Mouse (Mus musculus) intestine, embryonic 16.5 days (tissue): ENCODE measurements at regions not wholly inside any gene's neighbourhood (a gene's known extent, or its start where the extent isn't known, plus 50 kb on each side); places are given as distances from the start of the nearest gene placed in this dataset.
"Not testable (repeated sequence)": the region's sequence is repeated elsewhere in the genome, so short reads cannot be mapped to it uniquely, and the experiment has no call there.

Experiments
- ATAC-seq: fragments of 200-750 bp; cut with Nextera tagmentation; 2 replicates; pipeline ENCODE4 v1.8.0; 2017; ENCODE audit warnings: moderate TSS enrichment, moderate library complexity
- H3K27ac ChIP-seq: fragments of 300-500 bp; sonication (generic); 2 replicates; pipeline ENCODE4 v1.5.1; 2014; ENCODE audit warnings: mild to moderate bottlenecking, low read length
- H3K27me3 ChIP-seq: fragments of 300-500 bp; sonication (generic); replicated peaks from 2 replicates; pipeline ENCODE4 v1.6.1; 2014; ENCODE audit warnings: low read length, control low read depth, mixed read lengths; ENCODE audit not compliant: control insufficient read depth, insufficient read depth
- H3K36me3 ChIP-seq: fragments of 300-500 bp; sonication (generic); 2 replicates; pipeline ENCODE4 v1.6.1; 2014; ENCODE audit warnings: low read length, control low read depth; ENCODE audit not compliant: control insufficient read depth, insufficient read depth
- H3K4me1 ChIP-seq: fragments of 300-500 bp; sonication (generic); 2 replicates; pipeline ENCODE4 v1.6.1; 2014; ENCODE audit warnings: low read length, control low read depth, mixed read lengths; ENCODE audit not compliant: control insufficient read depth, insufficient read depth
- H3K4me2 ChIP-seq: fragments of 300-500 bp; sonication (generic); 2 replicates; pipeline ENCODE4 v1.6.1; 2014; ENCODE audit warnings: low read depth, low read length, control low read depth
- H3K4me3 ChIP-seq: fragments of 300-500 bp; sonication (generic); 2 replicates; pipeline ENCODE4 v1.5.1; 2014; ENCODE audit warnings: mild to moderate bottlenecking, low read length
- H3K9ac ChIP-seq: fragments of 300-500 bp; sonication (generic); 2 replicates; pipeline ENCODE4 v1.6.1; 2014; ENCODE audit warnings: low read depth, low read length
- H3K9me3 ChIP-seq: fragments of 300-500 bp; sonication (generic); 2 replicates; pipeline ENCODE4 v1.6.1; 2016; ENCODE audit warnings: low read length, control low read depth; ENCODE audit not compliant: control insufficient read depth
- WGBS: fragments of 180-500 bp; shearing (Covaris S2); extraction: QIAGEN DNeasy Blood & Tissue Kit; methylation state at CpG from one replicate; pipeline ENCODE4 v1.1.7; 2014; 5-methylcytosine and 5-hydroxymethylcytosine counted together

GRCm38 (mm10) chr5:4341956-4342355 is 149.8 kb downstream of the Mterf1b start:
- Histone ChIP-seq H3K4me2 (no peak overlapping the region), H3K36me3 (no peaks in the 10 kb centered on the region), H3K9me3 (no peaks in the 10 kb centered on the region), H3K27ac (no peak overlapping the region), H3K4me3 (no peak overlapping the region), H3K27me3 (no peaks in the 10 kb centered on the region), H3K4me1 (no peaks in the 10 kb centered on the region), H3K9ac (no peak overlapping the region)
- ATAC-seq: no peak
- 33% methylated on average over 6 of the region's 6 CpGs for WGBS

GRCm38 (mm10) chr5:4344458-4344857 is 152.3 kb downstream of the Mterf1b start:
- ATAC-seq: no peak
- Histone ChIP-seq H3K9ac (no peak overlapping the region), H3K4me2 (no peak overlapping the region), H3K27ac (no peak overlapping the region), H3K36me3 (no peaks in the 10 kb centered on the region), H3K4me3 (no peak overlapping the region), H3K4me1 (no peaks in the 10 kb centered on the region), H3K27me3 (no peaks in the 10 kb centered on the region), H3K9me3 (no peaks in the 10 kb centered on the region)
- WGBS: 87% methylated on average over 2 of the region's 2 CpGs

GRCm38 (mm10) chr5:4348334-4348733 is 156.2 kb downstream of the Mterf1b start:
- 75% methylated on average over 4 of the region's 4 CpGs for WGBS
- Histone ChIP-seq H3K4me3 (no peak overlapping the region), H3K9ac (no peak overlapping the region)

GRCm38 (mm10) chr5:4349943-4350342 is 157.8 kb downstream of the Mterf1b start:
- no peak overlapping the region for H3K4me2 ChIP-seq
- no peak overlapping the region for H3K27ac ChIP-seq
- no peak overlapping the region for H3K9ac ChIP-seq
- 59% methylated on average over 2 of the region's 2 CpGs for WGBS
- no peak for ATAC-seq
- no peaks in the 10 kb centered on the region for H3K27me3 ChIP-seq
- H3K4me1 ChIP-seq: no peaks in the 10 kb centered on the region
- H3K36me3 ChIP-seq: no peaks in the 10 kb centered on the region
- H3K4me3 ChIP-seq: no peak overlapping the region
- H3K9me3 ChIP-seq: no peaks in the 10 kb centered on the region

More at GRCm38 (mm10) chr5:4348334-4348733, 156.2 kb downstream of the Mterf1b start:
- Histone ChIP-seq H3K9me3 (no peaks in the 10 kb centered on the region), H3K4me2 (no peak overlapping the region), H3K27ac (no peak overlapping the region), H3K36me3 (no peaks in the 10 kb centered on the region), H3K4me1 (no peaks in the 10 kb centered on the region), H3K27me3 (no peaks in the 10 kb centered on the region)
- ATAC-seq: no peak

GRCm38 (mm10) chr5:4355609-4356224 is 163.6 kb downstream of the Mterf1b start:
- ATAC-seq: no peak
- WGBS: 69% methylated on average over 7 of the region's 7 CpGs

GRCm38 (mm10) chr5:4356555-4357273 is 164.5 kb downstream of the Mterf1b start:
- not testable (repeated sequence) for H3K9me3 ChIP-seq, H3K4me2 ChIP-seq, H3K4me3 ChIP-seq, H3K9ac ChIP-seq, H3K4me1 ChIP-seq, H3K27ac ChIP-seq, H3K27me3 ChIP-seq, H3K36me3 ChIP-seq, ATAC-seq

More at GRCm38 (mm10) chr5:4355609-4356224, 163.6 kb downstream of the Mterf1b start:
- no peaks in the 10 kb centered on the region for H3K36me3 ChIP-seq
- H3K9me3 ChIP-seq: no peaks in the 10 kb centered on the region
- H3K4me3 ChIP-seq: no peak overlapping the region
- no peak overlapping the region for H3K4me2 ChIP-seq
- H3K27me3 ChIP-seq: no peaks in the 10 kb centered on the region
- no peak overlapping the region for H3K9ac ChIP-seq
- no peak overlapping the region for H3K27ac ChIP-seq
- no peaks in the 10 kb centered on the region for H3K4me1 ChIP-seq

- not testable (repeated sequence) for H3K9ac ChIP-seq, H3K4me2 ChIP-seq, H3K36me3 ChIP-seq, H3K27me3 ChIP-seq, H3K27ac ChIP-seq, H3K4me3 ChIP-seq, H3K4me1 ChIP-seq, H3K9me3 ChIP-seq, ATAC-seq
- 87% methylated on average over 6 of the region's 6 CpGs for WGBS
Observed at GRCm38 (mm10) chr5:4361547-4361946, 169.4 kb downstream of the Mterf1b start.

- not testable (repeated sequence) for H3K4me2 ChIP-seq, ATAC-seq, H3K4me1 ChIP-seq, H3K27ac ChIP-seq, H3K27me3 ChIP-seq, H3K9ac ChIP-seq, H3K36me3 ChIP-seq, H3K9me3 ChIP-seq, H3K4me3 ChIP-seq
- 48% methylated on average over 7 of the region's 7 CpGs for WGBS
Observed at GRCm38 (mm10) chr5:4384719-4385118, 192.6 kb downstream of the Mterf1b start.

- WGBS: 58% methylated on average over 2 of the region's 2 CpGs
- ATAC-seq: no peak
- H3K36me3 ChIP-seq: no peaks in the 10 kb centered on the region
- no peaks in the 10 kb centered on the region for H3K27me3 ChIP-seq
- H3K4me1 ChIP-seq: no peaks in the 10 kb centered on the region
- H3K4me2 ChIP-seq: no peak overlapping the region
- no peaks in the 10 kb centered on the region for H3K9me3 ChIP-seq
- H3K4me3 ChIP-seq: no peak overlapping the region
- no peak overlapping the region for H3K9ac ChIP-seq
- H3K27ac ChIP-seq: no peak overlapping the region
Observed at GRCm38 (mm10) chr5:4391083-4391482, 198.9 kb downstream of the Mterf1b start.
